Mouse (Mus musculus): ENCODE measurements at regions not wholly inside any gene's neighbourhood (a gene's known extent, or its start where the extent isn't known, plus 50 kb on each side); places are given as distances from the start of the nearest gene placed in this dataset.

- Histone ChIP-seq H3K9ac (ENCODE audit: low read depth, low read length) (no peak overlapping the region), H3K36me3 (ENCODE audit: insufficient read depth, low read length) (no peaks in the 10 kb centered on the region), H3K4me2 (ENCODE audit: low read length) (no peak overlapping the region), H3K27ac (no peak overlapping the region), H3K27me3 (ENCODE audit: insufficient read depth, low read length) (no peaks in the 10 kb centered on the region), H3K4me1 (replicated peaks; ENCODE audit: insufficient read depth, low read length) (no peaks in the 10 kb centered on the region), H3K4me3 (replicated peaks; ENCODE audit: low read depth, low read length) (no peak overlapping the region), H3K9me3 (replicated peaks; ENCODE audit: low read length) (no peaks in the 10 kb centered on the region)
- no peak for TF ChIP-seq CTCF (IDR thresholded peaks at IDR 0.05; ENCODE audit: low read depth)
- WGBS: 77% methylated on average over 3 of the region's 3 CpGs
- DNase-seq (ENCODE audit: low spot score): no peak
- ATAC-seq (replicated peaks; ENCODE audit: low FRiP score, low read depth): no peak
These were observed 465.4 kb upstream of the Rps6ka3 start for GRCm38 (mm10) chrX:158744738-158745137.

GRCm38 (mm10) chrX:158745766-158746541, 464.2 kb upstream of the Rps6ka3 start:
- Histone ChIP-seq H3K9ac (ENCODE audit: low read depth, low read length) (no peak overlapping the region), H3K27ac (no peak overlapping the region), H3K36me3 (ENCODE audit: insufficient read depth, low read length) (no peaks in the 10 kb centered on the region), H3K9me3 (replicated peaks; ENCODE audit: low read length) (no peaks in the 10 kb centered on the region), H3K4me1 (replicated peaks; ENCODE audit: insufficient read depth, low read length) (no peaks in the 10 kb centered on the region), H3K4me3 (replicated peaks; ENCODE audit: low read depth, low read length) (no peak overlapping the region), H3K27me3 (ENCODE audit: insufficient read depth, low read length) (no peaks in the 10 kb centered on the region), H3K4me2 (ENCODE audit: low read length) (no peak overlapping the region)
- ATAC-seq (replicated peaks; ENCODE audit: low FRiP score, low read depth) (no peak), DNase-seq (ENCODE audit: low spot score) (no peak)
- TF ChIP-seq CTCF (IDR thresholded peaks at IDR 0.05; ENCODE audit: low read depth): no peak
- WGBS: 54% methylated on average over 3 of the region's 3 CpGs
